Mouse (Mus musculus): ENCODE data around the gene Smurf1.

GRCm38 (mm10) chr5:144918204-144918603 is 47.4 kb downstream of the Smurf1 start:
- TF ChIP-seq CTCF (IDR thresholded peaks at IDR 0.05; ENCODE audit: low read depth) = no peak
- TF ChIP-seq EP300 (IDR thresholded peaks at IDR 0.05; ENCODE audit: low read depth) = no peak

All from liver, embryonic 14.5 days (tissue).